Mouse (Mus musculus) limb, embryonic 14.5 days (tissue): ENCODE data around the gene Ptger4. TPM values are rescaled to one million over a fixed set of nuclear protein-coding genes. Genes with fewer than 3 reads are reported as not detected.

ENCODE experiments used
- ATAC-seq: fragments of 200-750 bp; cut with Nextera tagmentation; 2 replicates; pipeline ENCODE4 v1.8.0; 2017; ENCODE audit warnings: low read depth, moderate number of reproducible peaks, moderate TSS enrichment; ENCODE audit not compliant: low FRiP score
- DNase-seq: peaks from one replicate; pipeline ENCODE4 v3.0.0-alpha.2; 2015; ENCODE audit warnings: low spot score
- H3K27ac ChIP-seq: fragments of 300-500 bp; sonication (generic); replicated peaks from 2 replicates; pipeline ENCODE4 v1.5.1; 2014; ENCODE audit warnings: low read depth, mild to moderate bottlenecking, low read length, moderate library complexity, mixed read lengths
- H3K27me3 ChIP-seq: fragments of 300-500 bp; sonication (generic); 2 replicates; pipeline ENCODE4 v1.6.1; 2014; ENCODE audit warnings: low read length, mixed read lengths; ENCODE audit not compliant: control insufficient read depth, insufficient read depth
- H3K36me3 ChIP-seq: fragments of 300-500 bp; sonication (generic); 2 replicates; pipeline ENCODE4 v1.6.1; 2014; ENCODE audit warnings: mild to moderate bottlenecking, low read length, moderate library complexity, mixed read lengths; ENCODE audit not compliant: control insufficient read depth, insufficient read depth
- H3K4me1 ChIP-seq: fragments of 300-500 bp; sonication (generic); 2 replicates; pipeline ENCODE4 v1.6.1; 2014; ENCODE audit warnings: antibody characterized with exemption, low read length, mixed read lengths; ENCODE audit not compliant: control insufficient read depth, insufficient read depth
- H3K4me2 ChIP-seq: fragments of 300-500 bp; sonication (generic); replicated peaks from 2 replicates; pipeline ENCODE4 v1.6.1; 2014; ENCODE audit warnings: low read depth, mild to moderate bottlenecking, low read length, moderate library complexity; ENCODE audit not compliant: severe bottlenecking
- H3K4me3 ChIP-seq: fragments of 300-500 bp; sonication (generic); replicated peaks from 2 replicates; pipeline ENCODE4 v1.5.1; 2014; ENCODE audit warnings: low read length
- H3K9ac ChIP-seq: fragments of 300-500 bp; sonication (generic); 2 replicates; pipeline ENCODE4 v1.6.1; 2014; ENCODE audit warnings: mild to moderate bottlenecking, low read depth, low read length, moderate library complexity; ENCODE audit not compliant: severe bottlenecking
- H3K9me3 ChIP-seq: fragments of 300-500 bp; sonication (generic); 2 replicates; pipeline ENCODE4 v1.6.1; 2016; ENCODE audit warnings: low read length; ENCODE audit not compliant: control insufficient read depth
- POLR2A ChIP-seq: fragments of 200-500 bp; IDR thresholded peaks from 2 replicates; pipeline ENCODE4 v1.8.0; 2012; ENCODE audit warnings: inconsistent platforms, mild to moderate bottlenecking, moderate library complexity, borderline replicate concordance; ENCODE audit not compliant: insufficient read depth, insufficient read length; ENCODE audit errors: extremely low read depth
- WGBS: fragments of 180-500 bp; shearing (Covaris S2); extraction: QIAGEN DNeasy Blood & Tissue Kit; methylation state at CpG from one replicate; pipeline ENCODE4 v1.1.7; 2014; 5-methylcytosine and 5-hydroxymethylcytosine counted together
- polyA plus RNA-seq, 2 experiments: library from polyadenylated mRNA; depleted of rRNA in 1 of 2; stranded (reverse) in 1 of 2; unstranded in 1 of 2; fragments of >200 nt; fragmentation: Nextera tagmentation in 1 of 2; extraction: Ambion mirVana in 1 of 2; gene quantifications; 2 replicates each; pipeline versions ENCODE4 v1.2.1 to v1.2.3; 2012 to 2014

The Ptger4 gene
- polyA plus RNA-seq, 2 experiments = 3.4 to 4.7 TPM

DNA sequence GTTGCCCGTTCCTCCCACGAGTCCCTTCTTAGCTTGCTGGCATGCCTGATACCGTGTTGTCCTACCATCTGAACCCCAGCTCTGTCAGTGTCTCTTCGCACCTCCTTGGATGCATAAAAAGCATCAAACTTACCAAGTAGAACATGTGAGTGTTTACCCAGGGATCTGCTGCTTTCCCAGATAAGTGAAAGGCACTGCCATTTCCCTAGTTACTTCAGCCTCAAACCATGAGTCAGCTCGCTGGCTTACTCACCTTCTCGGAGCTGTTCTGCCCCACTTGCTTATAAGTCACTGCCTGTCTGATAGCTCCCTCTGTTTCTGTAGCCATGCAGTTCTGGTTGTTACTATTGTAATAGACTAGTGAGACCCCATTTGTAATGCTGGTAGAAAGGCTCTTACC, 49.5 kb downstream of the Ptger4 start:
- H3K4me1 ChIP-seq = no peaks in the 10 kb centered on the region
- TF ChIP-seq POLR2A = no peak
- no peak overlapping the region for H3K27ac ChIP-seq
- no peak for DNase-seq
- no peaks in the 10 kb centered on the region for H3K27me3 ChIP-seq
- no peak overlapping the region for H3K4me3 ChIP-seq
- ATAC-seq = no peak
- no peaks in the 10 kb centered on the region for H3K9me3 ChIP-seq
- 90% methylated on average over 6 of the region's 6 CpGs for WGBS
- H3K36me3 ChIP-seq = peaks cover 33% of the 10 kb centered on the region
- no peak overlapping the region for H3K9ac ChIP-seq
- no peak overlapping the region for H3K4me2 ChIP-seq

DNA sequence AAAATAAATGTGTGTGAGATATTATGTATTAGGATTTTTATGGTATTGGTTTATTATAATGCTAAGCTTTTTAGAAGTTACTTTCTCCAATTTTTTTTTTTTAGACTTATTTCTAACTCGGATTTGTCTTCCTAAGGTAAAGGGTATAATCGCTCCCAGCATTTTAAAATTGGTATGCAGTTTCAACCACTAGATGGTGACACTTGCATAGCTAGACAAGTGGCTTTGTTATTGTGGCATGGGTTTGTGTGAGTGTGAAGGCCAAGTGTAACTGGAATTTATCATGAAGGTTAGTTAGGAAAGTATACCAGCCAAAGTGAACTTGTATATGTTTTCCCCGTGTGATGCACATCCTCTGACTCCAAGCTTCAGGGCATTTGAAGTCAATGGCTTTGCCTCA, 50.2 kb downstream of the Ptger4 start:
- ATAC-seq = no peak
- Histone ChIP-seq H3K4me3 (no peak overlapping the region), H3K36me3 (peaks cover 33% of the 10 kb centered on the region), H3K9ac (no peak overlapping the region), H3K4me1 (no peaks in the 10 kb centered on the region), H3K27ac (no peak overlapping the region), H3K9me3 (no peaks in the 10 kb centered on the region), H3K27me3 (no peaks in the 10 kb centered on the region), H3K4me2 (no peak overlapping the region)
- DNase-seq = no peak
- WGBS = 73% methylated on average over 3 of the region's 3 CpGs
- TF ChIP-seq POLR2A = no peak

DNA sequence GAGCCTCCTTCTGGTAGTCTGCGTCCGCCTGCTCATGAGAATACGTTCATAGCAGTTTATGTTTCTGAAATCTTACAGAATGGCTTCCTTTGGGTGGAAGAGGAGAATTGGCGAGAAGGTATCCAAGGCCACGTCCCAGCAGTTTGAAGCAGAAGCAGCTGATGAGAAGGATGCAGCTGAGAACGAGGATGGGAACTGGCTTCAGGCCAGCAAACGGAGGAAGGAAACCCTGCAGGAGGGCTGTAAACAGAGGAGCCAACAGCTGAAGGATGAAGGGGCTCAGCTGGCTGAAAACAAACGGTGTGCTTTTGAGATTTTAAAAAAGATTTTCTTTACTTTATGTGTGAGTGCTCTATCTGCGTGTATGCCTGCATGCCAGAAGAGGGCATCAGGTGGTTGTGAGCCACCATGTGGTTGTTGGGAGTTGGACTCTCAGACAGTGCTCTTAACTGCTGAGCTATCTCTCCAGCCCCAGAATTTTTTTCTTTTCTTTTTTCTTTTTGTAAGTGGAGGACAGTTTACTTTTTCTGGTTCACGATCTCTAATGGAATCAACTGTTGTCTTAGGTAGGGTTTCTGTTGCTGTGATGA, 54.4 kb downstream of the Ptger4 start:
- WGBS = 71% methylated on average over 10 of the region's 10 CpGs
- no peak for TF ChIP-seq POLR2A
- Histone ChIP-seq H3K4me1 (peaks cover 5% of the 10 kb centered on the region), H3K9ac (no peak overlapping the region), H3K9me3 (no peaks in the 10 kb centered on the region), H3K4me2 (no peak overlapping the region), H3K27me3 (no peaks in the 10 kb centered on the region), H3K36me3 (peaks cover 21% of the 10 kb centered on the region), H3K27ac (no peak overlapping the region), H3K4me3 (no peak overlapping the region)
- DNase-seq (no peak), ATAC-seq (no peak)

DNA sequence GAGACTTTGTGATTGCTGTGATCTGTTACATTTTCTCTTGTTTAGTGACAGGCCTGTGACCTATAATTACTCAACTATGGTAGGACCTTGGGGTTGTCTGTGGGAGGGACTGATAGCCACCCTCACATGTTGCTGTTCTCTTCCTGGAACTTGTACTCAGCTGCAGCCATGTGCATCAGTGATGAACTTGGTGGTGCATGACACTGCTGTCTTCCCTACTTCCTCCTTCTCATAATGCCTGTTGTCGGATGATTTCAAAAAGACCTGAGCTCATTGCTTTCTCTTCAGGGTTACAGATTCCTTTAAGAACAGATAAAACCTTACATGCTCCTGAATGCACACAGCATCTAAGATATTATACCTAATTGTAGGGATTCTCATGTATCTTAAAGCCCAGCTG, 56.0 kb downstream of the Ptger4 start:
- Histone ChIP-seq H3K9me3 (no peaks in the 10 kb centered on the region), H3K4me3 (no peak overlapping the region), H3K4me1 (peaks cover 8% of the 10 kb centered on the region), H3K27ac (no peak overlapping the region), H3K9ac (no peak overlapping the region), H3K27me3 (no peaks in the 10 kb centered on the region), H3K36me3 (peaks cover 18% of the 10 kb centered on the region), H3K4me2 (no peak overlapping the region)
- no peak for TF ChIP-seq POLR2A
- no peak for DNase-seq
- ATAC-seq = no peak
- WGBS = 93% methylated on average over 1 of the region's 1 CpGs

DNA sequence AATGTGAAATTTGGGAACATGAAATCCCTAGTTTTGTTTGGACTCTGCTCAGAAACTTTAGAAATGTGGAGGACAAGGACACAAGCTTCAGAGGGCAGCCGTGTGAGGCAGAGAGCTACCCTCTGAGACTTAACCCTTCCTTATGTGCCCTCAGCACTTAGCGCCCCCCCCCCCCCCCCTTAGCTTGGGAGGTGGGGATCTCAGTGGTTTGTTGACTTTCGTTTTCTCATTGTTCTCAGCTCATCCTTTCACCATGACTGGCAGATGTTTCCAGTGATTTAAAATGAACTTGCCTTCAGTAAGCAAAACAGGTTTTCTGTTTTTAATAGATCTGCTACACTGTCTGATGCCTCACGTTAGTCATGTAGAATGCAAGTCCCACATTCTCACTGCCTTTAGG, 56.9 kb downstream of the Ptger4 start:
- Histone ChIP-seq H3K27me3 (no peaks in the 10 kb centered on the region), H3K4me3 (no peak overlapping the region), H3K36me3 (peaks cover 18% of the 10 kb centered on the region), H3K9ac (no peak overlapping the region), H3K27ac (no peak overlapping the region), H3K4me1 (peaks cover 8% of the 10 kb centered on the region), H3K4me2 (no peak overlapping the region), H3K9me3 (no peaks in the 10 kb centered on the region)
- no peak for TF ChIP-seq POLR2A
- no peak for DNase-seq
- 50% methylated on average over 4 of the region's 4 CpGs for WGBS
- no peak for ATAC-seq

DNA sequence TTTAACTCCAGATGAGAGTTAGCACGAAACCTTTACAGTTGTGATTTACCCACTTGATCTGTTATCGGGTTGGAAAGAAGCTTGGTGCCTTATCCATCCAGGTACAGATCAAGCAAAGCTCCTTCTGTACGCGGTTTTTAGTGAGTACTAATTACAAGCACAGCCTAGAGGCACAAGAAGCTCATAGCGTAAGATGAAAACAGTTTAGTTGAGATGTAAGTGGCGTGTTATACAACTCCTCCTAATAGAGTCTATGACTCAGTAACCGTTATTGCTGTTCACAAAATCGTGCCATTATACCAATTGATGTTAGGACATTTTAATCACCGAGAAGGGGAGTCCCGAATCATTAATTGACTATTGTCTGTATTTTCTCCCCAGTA, 57.7 kb downstream of the Ptger4 start:
- WGBS = 32% methylated on average over 10 of the region's 10 CpGs
- Histone ChIP-seq H3K36me3 (peaks cover 12% of the 10 kb centered on the region), H3K4me1 (peaks cover 8% of the 10 kb centered on the region), H3K27me3 (no peaks in the 10 kb centered on the region), H3K4me2 (peak overlapping the region; percentile 74), H3K4me3 (peak overlapping the region; percentile 94), H3K9ac (peak overlapping the region; percentile 77), H3K9me3 (no peaks in the 10 kb centered on the region), H3K27ac (0 out of 2 replicates have a peak overlapping the region, but pooled peaks have one; percentile 72)
- TF ChIP-seq POLR2A = no peak
- DNase-seq (no peak), ATAC-seq (no peak)
